Mouse (Mus musculus) ES-Bruce4 (cell line): ENCODE measurements at regions not wholly inside any gene's neighbourhood (a gene's known extent, or its start where the extent isn't known, plus 50 kb on each side); places are given as distances from the start of the nearest gene placed in this dataset.

Source experiments
- CTCF ChIP-seq: IDR thresholded peaks from one replicate; pipeline ENCODE4 v1.8.1; 2011; ENCODE audit warnings: low read depth, low read length
- POLR2A ChIP-seq: IDR thresholded peaks from one replicate; pipeline ENCODE4 v1.8.1; 2011; ENCODE audit warnings: low read length; ENCODE audit not compliant: insufficient read depth

- no peak for TF ChIP-seq POLR2A
- no peak for TF ChIP-seq CTCF
Observed at GRCm38 (mm10) chr15:96898285-96898684, 157.5 kb downstream of the Slc38a4 start.
